Mouse (Mus musculus) G1E (cell line): ENCODE results near the gene Enox1.

ENCODE experiments used
- CTCF ChIP-seq: IDR thresholded peaks from 2 replicates; pipeline ENCODE4 v1.5.1; 2012; ENCODE audit warnings: low read depth, low read length, inconsistent platforms, mixed read lengths
- GATA1 ChIP-seq: IDR thresholded peaks from 2 replicates; pipeline ENCODE4 v1.6.1; 2012; ENCODE audit warnings: borderline replicate concordance, low read length, inconsistent platforms, mixed read lengths
- GATA2 ChIP-seq: IDR thresholded peaks from 2 replicates; pipeline ENCODE4 v1.6.1; 2012; ENCODE audit warnings: low read depth, low read length, inconsistent platforms, borderline replicate concordance
- POLR2AphosphoS5 ChIP-seq: IDR thresholded peaks from 2 replicates; pipeline ENCODE4 v1.6.1; 2012; ENCODE audit warnings: low read depth, low read length, inconsistent platforms; ENCODE audit not compliant: insufficient replicate concordance
- TAL1 ChIP-seq: conservative IDR thresholded peaks from 2 replicates; pipeline ENCODE4 v1.6.1; 2012; ENCODE audit warnings: low read depth, low read length, inconsistent platforms, mixed read lengths

DNA sequence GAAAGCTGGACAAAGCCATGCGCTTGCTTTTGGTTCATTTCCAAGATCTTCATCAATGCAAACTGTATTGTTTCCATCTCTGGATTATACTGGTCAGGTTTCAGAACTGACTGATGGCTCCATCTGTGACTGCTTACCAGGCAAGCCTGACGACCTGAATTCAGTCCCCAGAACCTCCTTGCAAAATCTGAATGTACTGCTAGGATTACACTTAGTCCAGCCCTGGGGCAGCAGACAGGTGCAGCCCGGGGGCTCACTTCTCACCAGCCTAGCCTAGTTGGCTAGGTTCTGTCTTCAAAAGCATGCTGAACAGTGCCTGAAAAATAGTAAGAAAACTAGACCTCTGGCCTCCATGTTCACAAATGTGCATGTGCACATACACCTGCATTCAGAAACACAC, 481.6 kb downstream of the Enox1 start:
- TF ChIP-seq CTCF (no peak), GATA1 (no peak), GATA2 (no peak), TAL1 (no peak), POLR2AphosphoS5 (no peak)
